Mouse (Mus musculus) heart, embryonic 15.5 days (tissue): Measurements from ENCODE around the gene Oxld1. TPM values are rescaled to one million over a fixed set of nuclear protein-coding genes. Genes with fewer than 3 reads are reported as not detected.

ENCODE experiments used
- ATAC-seq: fragments of 200-750 bp; cut with Nextera tagmentation; replicated peaks from 2 replicates; pipeline ENCODE4 v1.8.0; 2017; ENCODE audit warnings: low read depth, moderate TSS enrichment; ENCODE audit not compliant: insufficient number of reproducible peaks, insufficient read depth, low FRiP score
- H3K27ac ChIP-seq: fragments of 300-500 bp; sonication (generic); 2 replicates; pipeline ENCODE4 v1.5.1; 2015; ENCODE audit warnings: mild to moderate bottlenecking, inconsistent platforms
- H3K27me3 ChIP-seq: fragments of 300-500 bp; sonication (generic); 2 replicates; pipeline ENCODE4 v1.6.1; 2015; ENCODE audit warnings: inconsistent platforms
- H3K36me3 ChIP-seq: fragments of 300-500 bp; sonication (generic); 2 replicates; pipeline ENCODE4 v1.6.1; 2015; ENCODE audit warnings: mild to moderate bottlenecking, inconsistent platforms
- H3K4me1 ChIP-seq: fragments of 300-500 bp; sonication (generic); replicated peaks from 2 replicates; pipeline ENCODE4 v1.6.1; 2015; ENCODE audit warnings: inconsistent platforms
- H3K4me2 ChIP-seq: fragments of 300-500 bp; sonication (generic); 2 replicates; pipeline ENCODE4 v1.6.1; 2015; ENCODE audit warnings: inconsistent platforms, mild to moderate bottlenecking, moderate library complexity
- H3K4me3 ChIP-seq: fragments of 300-500 bp; sonication (generic); 2 replicates; pipeline ENCODE4 v1.5.1; 2015; ENCODE audit warnings: mild to moderate bottlenecking, inconsistent platforms
- H3K9ac ChIP-seq: fragments of 300-500 bp; sonication (generic); 2 replicates; pipeline ENCODE4 v1.6.1; 2015; ENCODE audit warnings: mild to moderate bottlenecking, inconsistent platforms
- H3K9me3 ChIP-seq: fragments of 300-500 bp; sonication (generic); replicated peaks from 2 replicates; pipeline ENCODE4 v1.6.1; 2016; ENCODE audit warnings: inconsistent platforms
- WGBS: fragments of 180-500 bp; shearing (Covaris S2); methylation state at CpG from one replicate; pipeline ENCODE4 v1.1.7; 2015; ENCODE audit warnings: mixed read lengths; 5-methylcytosine and 5-hydroxymethylcytosine counted together
- polyA plus RNA-seq: library from polyadenylated mRNA; unstranded; fragments of >200 nt; fragmentation: Nextera tagmentation; extraction: Ambion mirVana; gene quantifications from 2 replicates; pipeline ENCODE4 v1.2.1, GENCODE M21; 2015

The Oxld1 gene
- polyA plus RNA-seq: 18.1 and 21.4 TPM in 2 replicates

DNA sequence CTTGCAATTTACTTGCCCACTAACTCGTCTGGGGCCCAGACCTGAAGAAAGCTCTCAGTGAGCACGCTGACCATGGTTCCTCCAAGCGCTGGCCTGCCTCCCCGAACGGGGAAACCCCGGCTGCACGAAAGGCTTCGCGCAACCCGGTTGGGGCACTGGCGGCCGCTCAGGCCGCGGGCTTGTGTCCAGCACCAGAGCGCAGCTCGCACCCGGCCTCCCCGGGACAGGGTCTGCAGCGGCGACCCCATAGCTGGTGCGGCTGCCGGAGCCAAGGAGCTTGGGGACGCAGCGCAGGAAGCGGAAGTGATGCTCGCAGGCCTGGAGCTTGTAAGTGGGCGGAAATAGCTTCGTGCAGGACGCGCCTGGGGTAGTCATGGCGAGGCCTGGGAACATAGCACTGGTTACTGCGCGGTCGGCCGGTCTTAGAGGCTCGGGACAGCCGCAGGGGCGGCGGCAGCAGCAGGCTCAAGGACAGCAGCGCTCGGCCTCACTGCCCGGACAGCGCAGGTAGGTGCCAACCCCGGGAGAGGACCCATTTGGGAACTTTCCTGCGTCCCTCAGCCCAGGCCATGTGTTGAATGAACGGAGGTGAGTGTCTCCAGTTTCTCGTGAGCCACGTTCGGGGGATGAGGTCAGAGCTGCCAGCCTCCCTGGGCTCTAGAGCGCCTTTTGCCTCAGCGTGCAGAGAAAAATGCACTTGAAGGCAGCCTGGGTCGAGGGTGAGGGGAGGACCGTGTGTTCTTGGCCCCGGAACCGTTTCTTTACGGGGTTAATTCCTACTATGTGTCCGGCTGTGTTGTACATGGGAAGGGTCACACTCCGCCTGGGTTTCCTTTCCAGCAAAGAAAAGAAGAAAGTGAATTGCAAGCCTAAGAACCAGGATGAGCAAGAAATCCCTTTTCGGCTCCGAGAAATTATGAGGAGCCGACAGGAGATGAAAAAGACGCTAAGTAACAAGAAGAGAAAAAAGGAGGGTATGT lies at the start of gene Oxld1, which contains the start of gene Ccdc137:
Gene Oxld1, minus strand, starts transcription at position 297 of the 980 bp plus-strand sequence.
Gene Ccdc137, plus strand, starts transcription at position 344 of the 980 bp plus-strand sequence.
- Histone ChIP-seq H3K9me3 (no peaks in the 10 kb centered on the region), H3K36me3 (peaks cover 24% of the 10 kb centered on the region), H3K27ac (peak within 1 kb of the TSS; percentile 95), H3K4me2 (peak within 1 kb of the TSS; percentile 89), H3K4me3 (peak within 1 kb of the TSS; percentile 89), H3K4me1 (peaks cover 27% of the 10 kb centered on the region), H3K9ac (peak within 1 kb of the TSS; percentile 95), H3K27me3 (no peaks in the 10 kb centered on the region)
- peak; percentile 88 for ATAC-seq
- 3% methylated on average over 62 of the region's 62 CpGs for WGBS

DNA sequence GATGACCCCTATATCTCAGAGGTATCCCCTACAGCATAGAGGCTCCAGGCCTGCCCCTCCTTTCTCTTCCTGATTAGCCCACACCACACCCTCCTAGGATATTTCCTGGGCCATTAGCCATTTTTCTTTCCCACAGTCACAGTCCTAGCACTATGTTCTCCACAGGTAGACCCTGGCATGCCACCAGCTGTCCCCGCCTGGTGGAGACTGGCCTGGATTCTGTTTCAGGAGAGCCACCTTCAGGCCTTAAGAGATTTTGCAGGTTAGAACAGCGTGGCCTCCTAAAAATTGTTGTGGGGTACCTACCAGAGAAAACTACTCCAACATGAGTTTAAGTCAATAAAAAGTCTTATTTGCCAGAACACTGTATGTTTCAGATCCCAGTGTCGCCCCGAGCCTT lies 49.0 kb upstream of the Oxld1 start:
- Histone ChIP-seq H3K27ac (no peak overlapping the region), H3K9me3 (no peaks in the 10 kb centered on the region), H3K27me3 (0 out of 2 replicates have a peak, but pooled peaks cover 4% of the 10 kb centered on the region), H3K9ac (no peak overlapping the region), H3K4me2 (no peak overlapping the region), H3K4me1 (peaks cover 10% of the 10 kb centered on the region), H3K4me3 (no peak overlapping the region), H3K36me3 (no peaks in the 10 kb centered on the region)
- 62% methylated on average over 4 of the region's 4 CpGs for WGBS
- no peak for ATAC-seq

GRCm38 (mm10) chr11:120505661-120506060 lies 47.8 kb upstream of the Oxld1 start:
- Histone ChIP-seq H3K4me1 (peaks cover 5% of the 10 kb centered on the region), H3K4me2 (no peak overlapping the region), H3K9ac (no peak overlapping the region), H3K36me3 (no peaks in the 10 kb centered on the region), H3K4me3 (no peak overlapping the region), H3K27me3 (0 out of 2 replicates have a peak, but pooled peaks cover 4% of the 10 kb centered on the region), H3K9me3 (no peaks in the 10 kb centered on the region), H3K27ac (no peak overlapping the region)
- no peak for ATAC-seq
- WGBS: 83% methylated on average over 3 of the region's 3 CpGs

DNA sequence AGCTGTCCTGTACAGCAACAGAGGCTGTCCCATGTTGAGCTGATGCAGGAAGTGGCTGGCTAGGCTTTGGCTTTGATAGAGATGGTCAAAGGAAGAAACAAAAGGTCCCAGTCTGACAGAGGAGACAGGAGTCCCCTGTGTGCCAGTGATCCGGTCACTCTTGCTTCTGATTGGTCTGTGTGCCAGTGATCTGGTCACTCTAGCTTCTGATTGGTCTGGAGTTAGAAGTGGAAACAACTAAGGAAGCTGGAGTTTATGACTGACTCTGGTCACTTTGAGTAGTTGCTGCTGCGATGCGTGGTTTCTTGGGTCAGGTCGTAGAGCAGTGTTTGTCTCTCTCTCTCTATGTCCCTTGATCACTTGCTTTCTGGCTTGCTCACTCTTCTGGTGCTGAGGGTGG lies 43.8 kb upstream of the Oxld1 start:
- Histone ChIP-seq H3K36me3 (peaks cover 23% of the 10 kb centered on the region), H3K4me3 (no peak overlapping the region), H3K9ac (no peak overlapping the region), H3K4me2 (no peak overlapping the region), H3K27ac (no peak overlapping the region), H3K9me3 (no peaks in the 10 kb centered on the region), H3K27me3 (0 out of 2 replicates have a peak, but pooled peaks cover 4% of the 10 kb centered on the region), H3K4me1 (peaks cover 7% of the 10 kb centered on the region)
- no peak for ATAC-seq
- WGBS: 83% methylated on average over 4 of the region's 4 CpGs

- WGBS: 66% methylated on average over 6 of the region's 6 CpGs
- no peaks in the 10 kb centered on the region for H3K9me3 ChIP-seq
- no peak overlapping the region for H3K27ac ChIP-seq
- ATAC-seq: no peak
- H3K4me3 ChIP-seq: no peak overlapping the region
- H3K9ac ChIP-seq: no peak overlapping the region
- H3K27me3 ChIP-seq: 0 out of 2 replicates have a peak, but pooled peaks cover 4% of the 10 kb centered on the region
- H3K4me1 ChIP-seq: peaks cover 7% of the 10 kb centered on the region
- H3K36me3 ChIP-seq: peaks cover 29% of the 10 kb centered on the region
- no peak overlapping the region for H3K4me2 ChIP-seq
Observed at GRCm38 (mm10) chr11:120501018-120501417, 43.1 kb upstream of the Oxld1 start.

DNA sequence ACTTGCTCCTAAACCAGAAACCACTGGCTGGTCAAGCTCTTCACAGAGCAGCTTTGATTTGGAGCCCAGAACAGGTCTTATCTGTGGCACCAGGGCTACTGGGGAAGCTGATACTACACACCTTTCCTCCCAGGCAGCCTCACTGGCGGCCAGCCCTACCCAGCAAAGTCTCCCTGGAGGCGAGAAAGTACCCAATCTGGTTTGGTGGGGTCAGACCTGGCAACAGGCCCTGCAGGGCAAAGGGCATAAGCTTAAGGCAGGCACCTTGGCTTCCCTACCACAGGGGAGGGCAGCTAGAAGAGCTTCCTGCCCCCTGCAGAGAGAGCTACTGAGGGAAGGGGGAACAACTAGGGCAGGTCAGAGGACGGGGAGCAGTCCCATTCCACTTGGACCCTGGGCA lies 42.5 kb upstream of the Oxld1 start:
- no peak overlapping the region for H3K4me2 ChIP-seq
- H3K9ac ChIP-seq: no peak overlapping the region
- H3K27me3 ChIP-seq: 0 out of 2 replicates have a peak, but pooled peaks cover 4% of the 10 kb centered on the region
- no peak for ATAC-seq
- H3K9me3 ChIP-seq: no peaks in the 10 kb centered on the region
- peaks cover 35% of the 10 kb centered on the region for H3K36me3 ChIP-seq
- WGBS: 4% methylated on average over 3 of the region's 3 CpGs
- no peak overlapping the region for H3K4me3 ChIP-seq
- H3K27ac ChIP-seq: no peak overlapping the region
- H3K4me1 ChIP-seq: peaks cover 7% of the 10 kb centered on the region

- H3K4me3 ChIP-seq: no peak overlapping the region
- H3K36me3 ChIP-seq: peaks cover 39% of the 10 kb centered on the region
- H3K27ac ChIP-seq: no peak overlapping the region
- H3K4me2 ChIP-seq: no peak overlapping the region
- no peak for ATAC-seq
- H3K9ac ChIP-seq: no peak overlapping the region
- no peaks in the 10 kb centered on the region for H3K9me3 ChIP-seq
- H3K27me3 ChIP-seq: 0 out of 2 replicates have a peak, but pooled peaks cover 4% of the 10 kb centered on the region
- WGBS: 78% methylated on average over 6 of the region's 6 CpGs
- H3K4me1 ChIP-seq: peaks cover 7% of the 10 kb centered on the region
Observed at GRCm38 (mm10) chr11:120499894-120500293, 42.0 kb upstream of the Oxld1 start.

- no peak overlapping the region for H3K4me3 ChIP-seq
Observed at GRCm38 (mm10) chr11:120498891-120499290, 41.0 kb upstream of the Oxld1 start.

DNA sequence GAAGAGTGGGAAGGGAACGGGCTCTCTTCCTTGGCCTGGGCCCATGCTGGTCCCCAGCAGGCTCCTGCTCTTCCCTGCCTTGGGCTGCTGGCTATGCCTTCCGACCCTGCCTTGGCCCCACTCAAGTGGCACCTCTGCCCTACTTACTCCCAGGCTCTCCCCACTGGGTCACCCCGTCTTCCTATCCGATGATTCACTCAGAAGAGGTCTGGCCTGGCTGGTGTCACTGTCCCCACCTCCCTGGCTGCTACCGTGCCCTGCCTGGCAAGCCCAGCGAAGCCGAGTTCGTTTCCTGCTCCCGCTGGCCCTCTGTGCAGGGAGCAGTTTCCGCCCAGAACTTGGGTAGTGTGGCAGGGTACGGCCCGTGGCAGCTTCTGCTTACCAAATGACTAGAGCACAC lies 40.4 kb upstream of the Oxld1 start:
- H3K9me3 ChIP-seq: no peaks in the 10 kb centered on the region
- no peak overlapping the region for H3K9ac ChIP-seq
- peaks cover 11% of the 10 kb centered on the region for H3K4me1 ChIP-seq
- 90% methylated on average over 12 of the region's 12 CpGs for WGBS
- ATAC-seq: no peak
- no peak overlapping the region for H3K4me3 ChIP-seq
- no peak overlapping the region for H3K27ac ChIP-seq
- H3K4me2 ChIP-seq: no peak overlapping the region
- H3K27me3 ChIP-seq: 0 out of 2 replicates have a peak, but pooled peaks cover 4% of the 10 kb centered on the region
- peaks cover 46% of the 10 kb centered on the region for H3K36me3 ChIP-seq

More at GRCm38 (mm10) chr11:120498891-120499290, 41.0 kb upstream of the Oxld1 start:
- no peaks in the 10 kb centered on the region for H3K9me3 ChIP-seq
- ATAC-seq: no peak
- H3K9ac ChIP-seq: no peak overlapping the region
- peaks cover 46% of the 10 kb centered on the region for H3K36me3 ChIP-seq
- WGBS: 78% methylated on average over 5 of the region's 5 CpGs
- peaks cover 7% of the 10 kb centered on the region for H3K4me1 ChIP-seq
- H3K27ac ChIP-seq: no peak overlapping the region
- no peak overlapping the region for H3K4me2 ChIP-seq
- H3K27me3 ChIP-seq: 0 out of 2 replicates have a peak, but pooled peaks cover 4% of the 10 kb centered on the region

DNA sequence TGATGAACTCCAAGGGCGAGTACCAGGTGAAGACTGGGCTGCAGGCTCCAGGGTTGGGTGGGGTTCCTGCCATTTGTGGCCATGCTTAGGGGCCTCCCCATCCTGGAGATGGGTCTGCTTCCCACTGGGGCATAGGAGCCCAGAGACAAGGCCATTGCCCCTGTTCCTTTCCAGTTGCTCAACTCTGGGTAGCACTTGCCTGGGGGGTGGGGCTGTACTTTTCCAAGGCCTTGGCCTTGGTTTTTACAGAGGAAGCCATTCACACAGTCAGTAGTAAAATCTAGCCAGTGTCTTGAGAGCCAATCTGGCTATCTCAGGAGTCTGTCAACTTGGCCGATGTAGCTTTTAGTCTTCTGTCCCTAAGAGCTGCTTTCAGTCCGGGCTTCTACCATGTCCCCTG lies 39.6 kb upstream of the Oxld1 start:
- WGBS: 91% methylated on average over 3 of the region's 3 CpGs
- H3K4me2 ChIP-seq: no peak overlapping the region
- no peak for ATAC-seq
- peaks cover 18% of the 10 kb centered on the region for H3K4me1 ChIP-seq
- H3K9me3 ChIP-seq: no peaks in the 10 kb centered on the region
- H3K36me3 ChIP-seq: peaks cover 46% of the 10 kb centered on the region
- H3K27ac ChIP-seq: no peak overlapping the region
- H3K9ac ChIP-seq: no peak overlapping the region
- no peak overlapping the region for H3K4me3 ChIP-seq
- no peaks in the 10 kb centered on the region for H3K27me3 ChIP-seq

DNA sequence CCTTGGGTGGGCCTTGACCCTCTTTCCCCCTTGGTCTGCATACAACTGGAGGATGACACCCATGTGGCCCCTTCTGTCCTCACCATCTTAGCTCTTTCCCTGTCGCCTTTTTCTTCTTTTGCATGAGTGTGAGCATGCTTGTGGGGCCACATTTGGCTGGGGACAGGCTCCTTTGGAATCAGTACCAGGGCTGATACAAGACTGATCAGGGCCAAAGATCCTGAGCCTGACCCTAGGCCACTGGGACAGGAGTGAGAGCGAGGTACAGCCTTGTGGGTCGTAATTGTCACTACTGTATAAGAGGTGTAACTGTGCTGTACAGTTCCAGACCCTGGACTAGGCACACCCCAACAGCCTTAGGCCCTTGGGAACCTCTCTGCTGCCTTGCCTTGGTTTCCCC lies 36.0 kb upstream of the Oxld1 start:
- Histone ChIP-seq H3K27ac (no peak overlapping the region), H3K9ac (no peak overlapping the region), H3K9me3 (no peaks in the 10 kb centered on the region), H3K4me1 (peaks cover 32% of the 10 kb centered on the region), H3K36me3 (peaks cover 47% of the 10 kb centered on the region), H3K4me2 (no peak overlapping the region), H3K27me3 (no peaks in the 10 kb centered on the region), H3K4me3 (no peak overlapping the region)
- ATAC-seq: no peak
- WGBS: 79% methylated on average over 3 of the region's 3 CpGs
